ENCODE assay signal across 8 mouse cellular contexts in the genomic region with DNA sequence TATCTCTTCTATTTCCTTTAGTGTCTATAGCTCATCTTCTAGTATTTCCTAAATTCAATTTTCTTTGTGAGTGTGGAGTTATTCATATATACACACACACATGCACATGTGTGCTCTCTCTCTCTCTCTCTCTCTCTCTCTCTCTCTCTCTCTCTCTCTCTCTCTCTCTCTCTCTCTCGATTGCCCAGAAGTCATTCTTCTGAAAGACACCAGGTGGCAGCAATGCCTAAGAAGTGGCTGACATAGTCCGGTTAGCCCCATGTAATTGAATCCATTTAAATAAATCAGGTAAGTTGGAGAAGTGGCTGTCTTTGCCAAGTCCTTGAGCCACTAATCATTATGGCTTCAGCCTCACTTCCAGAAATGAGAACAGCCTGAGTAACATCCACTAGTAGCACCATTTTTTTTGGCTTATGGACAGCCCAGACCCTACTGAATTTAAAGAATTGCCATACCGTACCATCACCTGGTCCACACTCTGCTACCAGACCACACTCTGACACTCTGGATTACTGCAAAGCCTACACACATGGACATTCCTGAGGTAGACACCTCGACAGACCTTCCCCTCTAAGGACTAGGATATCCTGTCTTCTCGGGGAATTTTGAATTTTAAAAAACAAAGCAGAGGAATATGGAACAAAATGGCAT. TPM values are rescaled to one million over a fixed set of nuclear protein-coding genes. Genes with fewer than 3 reads are reported as not detected.
A peak's percentile ranks its signal among the peaks of the same experiment; 100 is the strongest.
DNase-seq lines count a peak whose midpoint lies in the region; ATAC-seq and TF ChIP-seq lines count a peak whose summit lies in the region.

No protein-coding gene starts in this region.

- no peaks in the 10 kb centered on the region for H3K9me3 ChIP-seq in forebrain, embryonic 12.5 days
- H3K9me3 ChIP-seq in intestine, postnatal 0 days (ENCODE audit: control insufficient read depth) = no peaks in the 10 kb centered on the region
- H3K9me3 ChIP-seq in limb, embryonic 11.5 days (ENCODE audit: control insufficient read depth, low read length) = no peaks in the 10 kb centered on the region

- H3K4me2 ChIP-seq in forebrain, embryonic 12.5 days = no peak overlapping the region
- no peak overlapping the region for H3K4me2 ChIP-seq in intestine, postnatal 0 days (replicated peaks; ENCODE audit: low read depth)
- no peak overlapping the region for H3K4me2 ChIP-seq in limb, embryonic 11.5 days (ENCODE audit: low read depth, severe bottlenecking)

- 41% methylated on average over 5 of the region's 5 CpGs for WGBS in forebrain, embryonic 12.5 days
- WGBS in intestine, postnatal 0 days = 35% methylated on average over 5 of the region's 5 CpGs
- WGBS in limb, embryonic 11.5 days = 44% methylated on average over 5 of the region's 5 CpGs

- TF ChIP-seq CTCF in intestine, postnatal 0 days (IDR thresholded peaks at IDR 0.05; ENCODE audit: low read depth) = peak; percentile 78

- H3K36me3 ChIP-seq in forebrain, embryonic 12.5 days (replicated peaks) = no peaks in the 10 kb centered on the region
- no peaks in the 10 kb centered on the region for H3K36me3 ChIP-seq in intestine, postnatal 0 days (ENCODE audit: control insufficient read depth, insufficient read depth)
- no peaks in the 10 kb centered on the region for H3K36me3 ChIP-seq in limb, embryonic 11.5 days (ENCODE audit: control insufficient read depth, insufficient read depth, low read length)

- peak; percentile 75 for ATAC-seq in forebrain, embryonic 12.5 days (ENCODE audit: low FRiP score)
- no peak for ATAC-seq in intestine, postnatal 0 days
- ATAC-seq in limb, embryonic 11.5 days (ENCODE audit: insufficient number of reproducible peaks, low FRiP score, low TSS enrichment, low read depth) = peak; percentile 81; the same call in 1 of the 2 replicates
- ATAC-seq in activated CD4-positive, CD25-positive, alpha-beta regulatory T cell, adult 4 months = no peak

- H3K4me3 ChIP-seq in forebrain, embryonic 12.5 days (replicated peaks) = no peak overlapping the region
- H3K4me3 ChIP-seq in intestine, postnatal 0 days (ENCODE audit: low read depth, low read length) = no peak overlapping the region
- H3K4me3 ChIP-seq in limb, embryonic 11.5 days (ENCODE audit: low read depth, low read length) = no peak overlapping the region

- no peak overlapping the region for H3K9ac ChIP-seq in forebrain, embryonic 12.5 days
- no peak overlapping the region for H3K9ac ChIP-seq in intestine, postnatal 0 days (ENCODE audit: low read depth, low read length)
- no peak overlapping the region for H3K9ac ChIP-seq in limb, embryonic 11.5 days (ENCODE audit: low read length)

- peak; percentile 4 for DNase-seq in thymus, postnatal 0 days (ENCODE audit: low spot score)
- no peak for DNase-seq in thymus, postnatal 10 days (ENCODE audit: low spot score in 2 of 2)
- peak; percentile 13 for DNase-seq in c-Kit-positive CD71-negative TER-119-negative erythroid progenitor cells, embryonic 14.5 days (ENCODE audit: low read depth)
- DNase-seq in limb, embryonic 11.5 days (ENCODE audit: low spot score) = peak; percentile 49
- DNase-seq in retina, adult 2 months (ENCODE audit: low read depth, low spot score) = peak; percentile 16

- H3K4me1 ChIP-seq in forebrain, embryonic 12.5 days = no peaks in the 10 kb centered on the region
- H3K4me1 ChIP-seq in intestine, postnatal 0 days (replicated peaks; ENCODE audit: control insufficient read depth, insufficient read depth, low read length) = no peaks in the 10 kb centered on the region
- H3K4me1 ChIP-seq in limb, embryonic 11.5 days (ENCODE audit: control insufficient read depth, insufficient read depth, low read length) = no peaks in the 10 kb centered on the region

- H3K27me3 ChIP-seq in forebrain, embryonic 12.5 days = no peaks in the 10 kb centered on the region
- H3K27me3 ChIP-seq in intestine, postnatal 0 days (replicated peaks; ENCODE audit: control insufficient read depth, insufficient read depth, low read length) = no peaks in the 10 kb centered on the region
- H3K27me3 ChIP-seq in limb, embryonic 11.5 days (ENCODE audit: control insufficient read depth, insufficient read depth, low read length) = no peaks in the 10 kb centered on the region

- H3K27ac ChIP-seq in forebrain, embryonic 12.5 days = no peak overlapping the region
- no peak overlapping the region for H3K27ac ChIP-seq in intestine, postnatal 0 days (ENCODE audit: low read depth, low read length)
- no peak overlapping the region for H3K27ac ChIP-seq in limb, embryonic 11.5 days (replicated peaks; ENCODE audit: low read depth, low read length)

RNA-seq across cellular contexts. Expression of gene Ppp1r17, which starts 49.5 kb away (rescaled TPM):
- 0.13 and 0.14 TPM in 2 replicates for polyA plus RNA-seq in thymus, postnatal 0 days (2015; fragmentation: Nextera tagmentation; extraction: Ambion mirVana)
- 5.7 and 5.8 TPM in 2 replicates for polyA plus RNA-seq in forebrain, embryonic 12.5 days (2016; fragmentation: Nextera tagmentation; extraction: Ambion mirVana)
- polyA plus RNA-seq in intestine, postnatal 0 days (2015; fragmentation: Nextera tagmentation; extraction: Ambion mirVana) = 0.20 and 0.21 TPM in 2 replicates
- polyA plus RNA-seq in limb, embryonic 11.5 days (2014; fragmentation: Nextera tagmentation; extraction: Ambion mirVana) = 0.24 TPM in 1 of 2 replicates, not detected in the other
- polyA plus RNA-seq in activated CD4-positive, CD25-positive, alpha-beta regulatory T cell, adult 4 months (2017; shearing (Covaris generic)) = not detected

Comparison
In these comparisons a context has a peak if more than half of its experiments do, and no peak if none do; other contexts are left out.
1. DNase-seq: peak in thymus, postnatal 0 days (single experiment), c-Kit-positive CD71-negative TER-119-negative erythroid progenitor cells, embryonic 14.5 days (single experiment), limb, embryonic 11.5 days (single experiment) and retina, adult 2 months (single experiment); none in thymus, postnatal 10 days (0 of 2).
2. ATAC-seq: peak in forebrain, embryonic 12.5 days (single experiment) and limb, embryonic 11.5 days (single experiment); none in intestine, postnatal 0 days (single experiment) and activated CD4-positive, CD25-positive, alpha-beta regulatory T cell, adult 4 months (single experiment).